In genomic region chr2:125723086-125723407, GRCm38 (mm10) we compare ENCODE assay signal across 8 mouse cellular contexts. TPM values are rescaled to one million over a fixed set of nuclear protein-coding genes. Genes with fewer than 3 reads are reported as not detected.
DNase-seq lines count a peak whose midpoint lies in the region; ATAC-seq lines count a peak whose summit lies in the region.

No protein-coding gene starts in this region.

- H3K4me3 ChIP-seq in megakaryocyte, embryonic 14.5 days (replicated peaks) = peak overlapping the region; percentile 87
- H3K4me3 ChIP-seq in limb, embryonic 15.5 days = peak overlapping the region; percentile 47
- H3K4me3 ChIP-seq in stomach, embryonic 14.5 days (ENCODE audit: low read depth, low read length) = peak overlapping the region; percentile 42

- WGBS in limb, embryonic 15.5 days = 3% methylated on average over 18 of the region's 18 CpGs
- 3% methylated on average over 18 of the region's 18 CpGs for whole genome bisulfite sequencing in stomach, embryonic 14.5 days

- ATAC-seq in cerebellum, adult (ENCODE audit: insufficient number of reproducible peaks, low FRiP score, low TSS enrichment) = peak; percentile 28; the same call in 1 of the 2 replicates
- ATAC-seq in megakaryocyte, adult 5-6 weeks (ENCODE audit: poor library complexity, severe bottlenecking) = no peak
- ATAC-seq in limb, embryonic 15.5 days (ENCODE audit: insufficient number of reproducible peaks, low FRiP score, low TSS enrichment, low read depth) = no peak
- ATAC-seq in stomach, embryonic 14.5 days (ENCODE audit: insufficient number of reproducible peaks, insufficient read depth, low FRiP score, low read depth) = no peak

- peaks cover 87% of the 10 kb centered on the region for H3K27me3 ChIP-seq in megakaryocyte, embryonic 14.5 days (replicated peaks)
- H3K27me3 ChIP-seq in limb, embryonic 15.5 days = peaks cover 32% of the 10 kb centered on the region
- H3K27me3 ChIP-seq in stomach, embryonic 14.5 days (ENCODE audit: control insufficient read depth, insufficient read depth, low read length) = peaks cover 13% of the 10 kb centered on the region; the same call in 1 of the 2 replicates

- H3K4me2 ChIP-seq in limb, embryonic 15.5 days = peak overlapping the region; percentile 89
- peak overlapping the region; percentile 98 for H3K4me2 ChIP-seq in stomach, embryonic 14.5 days (replicated peaks; ENCODE audit: low read depth, low read length)

- H3K27ac ChIP-seq in limb, embryonic 15.5 days = no peak overlapping the region
- peak overlapping the region; percentile 27; the same call in 1 of the 2 replicates for H3K27ac ChIP-seq in stomach, embryonic 14.5 days (ENCODE audit: low read length)

- peak overlapping the region; percentile 33 for H3K9ac ChIP-seq in limb, embryonic 15.5 days
- H3K9ac ChIP-seq in stomach, embryonic 14.5 days (replicated peaks; ENCODE audit: low read depth, low read length) = peak overlapping the region; percentile 25; the same call in 1 of the 2 replicates

- no peak for DNase-seq in cerebellum, postnatal 4 days (ENCODE audit: low spot score in 2 of 2)
- no peak for DNase-seq in urinary bladder, postnatal 10 days (ENCODE audit: low spot score)
- no peak for DNase-seq in left cerebral cortex, postnatal 14 days (ENCODE audit: low spot score in 2 of 2)

- intact Hi-C loops in left cerebral cortex, postnatal 14 days (cut with DNase I) = no loop called here

- H3K4me1 ChIP-seq in megakaryocyte, embryonic 14.5 days = peaks cover 25% of the 10 kb centered on the region
- peaks cover 25% of the 10 kb centered on the region for H3K4me1 ChIP-seq in limb, embryonic 15.5 days
- no peaks in the 10 kb centered on the region for H3K4me1 ChIP-seq in stomach, embryonic 14.5 days (ENCODE audit: control insufficient read depth, insufficient read depth, low read length)

- no peaks in the 10 kb centered on the region for H3K36me3 ChIP-seq in megakaryocyte, embryonic 14.5 days (replicated peaks; ENCODE audit: low read length)
- H3K36me3 ChIP-seq in limb, embryonic 15.5 days = no peaks in the 10 kb centered on the region
- H3K36me3 ChIP-seq in stomach, embryonic 14.5 days (ENCODE audit: control insufficient read depth, insufficient read depth, low read length) = no peaks in the 10 kb centered on the region

- H3K9me3 ChIP-seq in megakaryocyte, embryonic 14.5 days = peaks cover 3% of the 10 kb centered on the region; the same call in 1 of the 2 replicates
- H3K9me3 ChIP-seq in limb, embryonic 15.5 days = no peaks in the 10 kb centered on the region
- H3K9me3 ChIP-seq in stomach, embryonic 14.5 days (ENCODE audit: control insufficient read depth, low read depth, low read length) = no peaks in the 10 kb centered on the region

RNA-seq across cellular contexts. Expression of gene Shc4, which starts 0.9 kb away (rescaled TPM):
- polyA plus RNA-seq in megakaryocyte, embryonic 14.5 days (2012; ENCODE audit: insufficient read depth, low replicate concordance) = 0.17 TPM in 1 of 2 replicates, not detected in the other
- 0.13 and 0.46 TPM in 2 replicates for total RNA-seq in megakaryocyte, adult 5-6 weeks (2015)
- total RNA-seq in megakaryocyte, adult 5-6 weeks (2017) = 0.07 and 0.16 TPM in 2 replicates
- 1.8 TPM in 2 replicates for polyA plus RNA-seq in limb, embryonic 15.5 days (2015; fragmentation: Nextera tagmentation; extraction: Ambion mirVana)
- 2.3 and 3.6 TPM in 2 replicates for polyA plus RNA-seq in stomach, embryonic 14.5 days (2014; fragmentation: Nextera tagmentation; extraction: Ambion mirVana)
- 1 to 10 TPM; 4.9 to 5.5 TPM for total RNA-seq in left cerebral cortex, postnatal 14 days (2021)

RNA-seq across cellular contexts. Expression of gene Eid1, which starts 50.2 kb away (rescaled TPM):
- polyA plus RNA-seq in megakaryocyte, embryonic 14.5 days (2012; ENCODE audit: insufficient read depth, low replicate concordance) = 4.4 and 37.5 TPM in 2 replicates
- 66.2 and 78.6 TPM in 2 replicates for total RNA-seq in megakaryocyte, adult 5-6 weeks (2015)
- 112 and 121 TPM in 2 replicates for total RNA-seq in megakaryocyte, adult 5-6 weeks (2017)
- 145 and 190 TPM in 2 replicates for polyA plus RNA-seq in limb, embryonic 15.5 days (2015; fragmentation: Nextera tagmentation; extraction: Ambion mirVana)
- 196 and 208 TPM in 2 replicates for polyA plus RNA-seq in stomach, embryonic 14.5 days (2014; fragmentation: Nextera tagmentation; extraction: Ambion mirVana)
- total RNA-seq in left cerebral cortex, postnatal 14 days (2021) = 100 to 1,000 TPM; 303 TPM

RNA-seq across cellular contexts. Expression of gene Secisbp2l, which starts 59.6 kb away (rescaled TPM):
- 1.6 and 1.9 TPM in 2 replicates for polyA plus RNA-seq in megakaryocyte, embryonic 14.5 days (2012; ENCODE audit: insufficient read depth, low replicate concordance)
- total RNA-seq in megakaryocyte, adult 5-6 weeks (2015) = 19.1 and 20.8 TPM in 2 replicates
- total RNA-seq in megakaryocyte, adult 5-6 weeks (2017) = 28.1 and 35.0 TPM in 2 replicates
- polyA plus RNA-seq in limb, embryonic 15.5 days (2015; fragmentation: Nextera tagmentation; extraction: Ambion mirVana) = 18.1 and 19.9 TPM in 2 replicates
- polyA plus RNA-seq in stomach, embryonic 14.5 days (2014; fragmentation: Nextera tagmentation; extraction: Ambion mirVana) = 25.3 and 26.9 TPM in 2 replicates
- 100 to 1,000 TPM; 115 to 117 TPM for total RNA-seq in left cerebral cortex, postnatal 14 days (2021)
